Mouse (Mus musculus) hindbrain, embryonic 16.5 days (tissue): ENCODE results near the gene Ccdc50. TPM values are rescaled to one million over a fixed set of nuclear protein-coding genes. Genes with fewer than 3 reads are reported as not detected.

Experiments
- ATAC-seq: fragments of 200-750 bp; cut with Nextera tagmentation; 2 replicates; pipeline ENCODE4 v1.8.0; 2017; ENCODE audit warnings: moderate TSS enrichment, moderate library complexity
- H3K27ac ChIP-seq: fragments of 300-500 bp; sonication (generic); 2 replicates; pipeline ENCODE4 v1.5.1; 2014; ENCODE audit warnings: low read depth, mild to moderate bottlenecking, control low read depth, low read length, moderate library complexity
- H3K27me3 ChIP-seq: fragments of 300-500 bp; sonication (generic); replicated peaks from 2 replicates; pipeline ENCODE4 v1.6.1; 2014; ENCODE audit warnings: low read length; ENCODE audit not compliant: control insufficient read depth, insufficient read depth
- H3K36me3 ChIP-seq: fragments of 300-500 bp; sonication (generic); 2 replicates; pipeline ENCODE4 v1.6.1; 2014; ENCODE audit warnings: mild to moderate bottlenecking, low read length, moderate library complexity, mixed read lengths; ENCODE audit not compliant: control insufficient read depth, insufficient read depth
- H3K4me1 ChIP-seq: fragments of 300-500 bp; sonication (generic); 2 replicates; pipeline ENCODE4 v1.6.1; 2014; ENCODE audit warnings: low read depth, low read length; ENCODE audit not compliant: control insufficient read depth, insufficient read depth
- H3K4me2 ChIP-seq: fragments of 300-500 bp; sonication (generic); 2 replicates; pipeline ENCODE4 v1.6.1; 2014; ENCODE audit warnings: mild to moderate bottlenecking, low read length, control low read depth, moderate library complexity
- H3K4me3 ChIP-seq: fragments of 300-500 bp; sonication (generic); 2 replicates; pipeline ENCODE4 v1.5.1; 2014; ENCODE audit warnings: mild to moderate bottlenecking, low read length, control low read depth, moderate library complexity
- H3K9ac ChIP-seq: fragments of 300-500 bp; sonication (generic); 2 replicates; pipeline ENCODE4 v1.6.1; 2014; ENCODE audit warnings: low read depth, mild to moderate bottlenecking, control low read depth, low read length, moderate library complexity
- H3K9me3 ChIP-seq: fragments of 300-500 bp; sonication (generic); 2 replicates; pipeline ENCODE4 v1.6.1; 2014; ENCODE audit warnings: mild to moderate bottlenecking, low read length, moderate library complexity; ENCODE audit not compliant: control insufficient read depth
- WGBS: fragments of 180-500 bp; shearing (Covaris S2); extraction: QIAGEN DNeasy Blood & Tissue Kit; methylation state at CpG from one replicate; pipeline ENCODE4 v1.1.7; 2014; 5-methylcytosine and 5-hydroxymethylcytosine counted together
- polyA plus RNA-seq: library from polyadenylated mRNA; unstranded; fragments of >200 nt; fragmentation: Nextera tagmentation; extraction: Ambion mirVana; gene quantifications from 2 replicates; pipeline ENCODE4 v1.2.1, GENCODE M21; 2015

Ccdc50 gene
- polyA plus RNA-seq, 1 experiment from 2014 or later: 32.7 TPM

GRCm38 (mm10) chr16:27404107-27404506, 15.4 kb downstream of the Ccdc50 start:
- Histone ChIP-seq H3K4me3 (no peak overlapping the region), H3K27me3 (no peaks in the 10 kb centered on the region), H3K9me3 (no peaks in the 10 kb centered on the region), H3K4me1 (no peaks in the 10 kb centered on the region), H3K36me3 (peaks cover 6% of the 10 kb centered on the region), H3K9ac (no peak overlapping the region), H3K4me2 (no peak overlapping the region), H3K27ac (no peak overlapping the region)
- no peak for ATAC-seq

GRCm38 (mm10) chr16:27416937-27417584, 28.4 kb downstream of the Ccdc50 start:
- Histone ChIP-seq H3K27me3 (no peaks in the 10 kb centered on the region), H3K4me3 (no peak overlapping the region), H3K4me2 (no peak overlapping the region), H3K27ac (no peak overlapping the region), H3K4me1 (no peaks in the 10 kb centered on the region), H3K36me3 (peaks cover 38% of the 10 kb centered on the region), H3K9ac (no peak overlapping the region), H3K9me3 (peaks cover 3% of the 10 kb centered on the region; the same call in 1 of the 2 replicates)
- ATAC-seq: no peak
- WGBS: 91% methylated on average over 6 of the region's 6 CpGs

GRCm38 (mm10) chr16:27417632-27418031, 29.0 kb downstream of the Ccdc50 start:
- no peak for ATAC-seq
- H3K4me1 ChIP-seq: no peaks in the 10 kb centered on the region
- WGBS: 97% methylated on average over 3 of the region's 3 CpGs
- no peak overlapping the region for H3K9ac ChIP-seq
- no peak overlapping the region for H3K27ac ChIP-seq
- no peak overlapping the region for H3K4me2 ChIP-seq
- no peak overlapping the region for H3K4me3 ChIP-seq
- peaks cover 3% of the 10 kb centered on the region; the same call in 1 of the 2 replicates for H3K9me3 ChIP-seq
- H3K27me3 ChIP-seq: no peaks in the 10 kb centered on the region
- peaks cover 44% of the 10 kb centered on the region for H3K36me3 ChIP-seq

- no peaks in the 10 kb centered on the region for H3K27me3 ChIP-seq
- no peaks in the 10 kb centered on the region for H3K4me1 ChIP-seq
- no peak for ATAC-seq
- peaks cover 3% of the 10 kb centered on the region; the same call in 1 of the 2 replicates for H3K9me3 ChIP-seq
- H3K4me2 ChIP-seq: no peak overlapping the region
- no peak overlapping the region for H3K9ac ChIP-seq
- H3K4me3 ChIP-seq: no peak overlapping the region
- H3K27ac ChIP-seq: no peak overlapping the region
- peaks cover 28% of the 10 kb centered on the region for H3K36me3 ChIP-seq
- WGBS: 96% methylated on average over 3 of the region's 3 CpGs
These were observed 32.3 kb downstream of the Ccdc50 start for GRCm38 (mm10) chr16:27420982-27421381.

- H3K4me3 ChIP-seq: no peak overlapping the region
- no peaks in the 10 kb centered on the region for H3K9me3 ChIP-seq
- 89% methylated on average over 3 of the region's 3 CpGs for WGBS
- H3K27ac ChIP-seq: no peak overlapping the region
- no peak for ATAC-seq
- no peak overlapping the region for H3K4me2 ChIP-seq
- no peaks in the 10 kb centered on the region for H3K4me1 ChIP-seq
- peaks cover 8% of the 10 kb centered on the region; the same call in 1 of the 2 replicates for H3K36me3 ChIP-seq
- H3K9ac ChIP-seq: no peak overlapping the region
- H3K27me3 ChIP-seq: no peaks in the 10 kb centered on the region
These were observed 46.4 kb downstream of the Ccdc50 start for GRCm38 (mm10) chr16:27435034-27435433.

GRCm38 (mm10) chr16:27443941-27444340, 55.3 kb downstream of the Ccdc50 start:
- H3K4me3 ChIP-seq: no peak overlapping the region
- H3K36me3 ChIP-seq: no peaks in the 10 kb centered on the region; the same call in 1 of the 2 replicates
- ATAC-seq: no peak
- H3K4me2 ChIP-seq: no peak overlapping the region
- 90% methylated on average over 3 of the region's 3 CpGs for WGBS
- H3K9ac ChIP-seq: no peak overlapping the region
- no peaks in the 10 kb centered on the region for H3K9me3 ChIP-seq
- no peaks in the 10 kb centered on the region for H3K4me1 ChIP-seq
- no peaks in the 10 kb centered on the region for H3K27me3 ChIP-seq
- H3K27ac ChIP-seq: no peak overlapping the region

GRCm38 (mm10) chr16:27449360-27449759, 60.7 kb downstream of the Ccdc50 start:
- H3K4me1 ChIP-seq: no peaks in the 10 kb centered on the region
- no peak overlapping the region for H3K4me2 ChIP-seq
- H3K27me3 ChIP-seq: no peaks in the 10 kb centered on the region
- WGBS: 96% methylated on average over 5 of the region's 5 CpGs
- no peaks in the 10 kb centered on the region for H3K9me3 ChIP-seq
- H3K9ac ChIP-seq: no peak overlapping the region
- H3K4me3 ChIP-seq: no peak overlapping the region
- no peak for ATAC-seq
- H3K36me3 ChIP-seq: no peaks in the 10 kb centered on the region; the same call in 1 of the 2 replicates
- H3K27ac ChIP-seq: no peak overlapping the region

- Histone ChIP-seq H3K36me3 (no peaks in the 10 kb centered on the region; the same call in 1 of the 2 replicates), H3K4me1 (no peaks in the 10 kb centered on the region), H3K4me3 (no peak overlapping the region), H3K27me3 (no peaks in the 10 kb centered on the region), H3K27ac (no peak overlapping the region), H3K9me3 (no peaks in the 10 kb centered on the region), H3K4me2 (no peak overlapping the region), H3K9ac (no peak overlapping the region)
- ATAC-seq: no peak
- WGBS: 97% methylated on average over 2 of the region's 2 CpGs
These were observed 62.0 kb downstream of the Ccdc50 start for GRCm38 (mm10) chr16:27450655-27451054.

GRCm38 (mm10) chr16:27453396-27453795, 64.7 kb downstream of the Ccdc50 start:
- 56% methylated on average over 3 of the region's 3 CpGs for WGBS

More at GRCm38 (mm10) chr16:27453396-27453795, 64.7 kb downstream of the Ccdc50 start:
- Histone ChIP-seq H3K9ac (no peak overlapping the region), H3K4me2 (no peak overlapping the region), H3K27me3 (no peaks in the 10 kb centered on the region), H3K27ac (no peak overlapping the region), H3K4me1 (no peaks in the 10 kb centered on the region), H3K4me3 (no peak overlapping the region), H3K9me3 (no peaks in the 10 kb centered on the region), H3K36me3 (no peaks in the 10 kb centered on the region)
- ATAC-seq: peak; percentile 59
